Mouse (Mus musculus) spleen, adult 2 months (tissue): ENCODE data around the gene Slco2b1.

Source experiments
- CTCF ChIP-seq: fragments of 200-500 bp; IDR thresholded peaks from 2 replicates; pipeline ENCODE4 v1.5.1; 2011; ENCODE audit warnings: mild to moderate bottlenecking, inconsistent platforms; ENCODE audit not compliant: insufficient read depth, insufficient read length, insufficient replicate concordance; ENCODE audit errors: extremely low read depth
- POLR2A ChIP-seq: fragments of 200-500 bp; IDR thresholded peaks from 2 replicates; pipeline ENCODE4 v1.6.1; 2011; ENCODE audit warnings: low read depth, low read length, inconsistent platforms

- TF ChIP-seq CTCF: no peak
- TF ChIP-seq POLR2A: no peak
These were observed 36.9 kb downstream of the Slco2b1 start for GRCm38 (mm10) chr7:99674209-99674608.
